Mouse (Mus musculus) retina, embryonic 14.5 days (tissue): ENCODE data around the gene Zdhhc19.
"Not testable (repeated sequence)": the region's sequence is repeated elsewhere in the genome, so short reads cannot be mapped to it uniquely, and the experiment has no call there.

Experiments
- DNase-seq: peaks from one replicate; pipeline ENCODE4 v3.0.0-alpha.2; 2015; ENCODE audit warnings: low spot score

Zdhhc19 gene

GRCm38 (mm10) chr16:32487234-32488111 is 8.6 kb upstream of the Zdhhc19 start, which contains the start of gene Slc51a:
Gene Slc51a, minus strand, starts transcription at chr16:32487879.
- no peak for DNase-seq

GRCm38 (mm10) chr16:32488939-32489338 is 7.1 kb upstream of the Zdhhc19 start:
- DNase-seq: no peak

DNA sequence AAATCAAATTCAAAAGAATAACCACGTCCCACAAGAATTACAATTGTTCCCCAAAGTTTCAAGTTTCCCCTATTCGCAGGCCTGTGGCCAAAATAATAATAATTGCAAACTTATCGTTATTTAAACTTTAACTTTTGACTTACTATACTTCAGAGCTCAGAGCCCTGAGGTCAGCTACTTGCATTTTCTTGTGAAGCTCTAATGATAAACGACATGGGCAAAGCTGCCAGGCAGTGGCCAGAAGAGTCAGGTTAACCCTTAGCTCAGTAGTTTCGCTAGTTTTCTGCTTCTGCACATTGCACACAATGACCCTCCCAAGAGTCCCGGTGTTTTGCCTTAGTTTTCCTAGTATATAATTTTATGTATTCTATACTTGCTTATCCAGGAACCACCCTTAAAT is 1.7 kb upstream of the Zdhhc19 start:
- not testable (repeated sequence) for DNase-seq

- DNase-seq: no peak
Observed at GRCm38 (mm10) chr16:32498996-32499395, 2.9 kb downstream of the Zdhhc19 start.

GRCm38 (mm10) chr16:32499430-32500037 is 3.5 kb downstream of the Zdhhc19 start:
- DNase-seq: peak; percentile 96

- no peak for DNase-seq
Observed at GRCm38 (mm10) chr16:32501459-32501858, 5.4 kb downstream of the Zdhhc19 start.

DNA sequence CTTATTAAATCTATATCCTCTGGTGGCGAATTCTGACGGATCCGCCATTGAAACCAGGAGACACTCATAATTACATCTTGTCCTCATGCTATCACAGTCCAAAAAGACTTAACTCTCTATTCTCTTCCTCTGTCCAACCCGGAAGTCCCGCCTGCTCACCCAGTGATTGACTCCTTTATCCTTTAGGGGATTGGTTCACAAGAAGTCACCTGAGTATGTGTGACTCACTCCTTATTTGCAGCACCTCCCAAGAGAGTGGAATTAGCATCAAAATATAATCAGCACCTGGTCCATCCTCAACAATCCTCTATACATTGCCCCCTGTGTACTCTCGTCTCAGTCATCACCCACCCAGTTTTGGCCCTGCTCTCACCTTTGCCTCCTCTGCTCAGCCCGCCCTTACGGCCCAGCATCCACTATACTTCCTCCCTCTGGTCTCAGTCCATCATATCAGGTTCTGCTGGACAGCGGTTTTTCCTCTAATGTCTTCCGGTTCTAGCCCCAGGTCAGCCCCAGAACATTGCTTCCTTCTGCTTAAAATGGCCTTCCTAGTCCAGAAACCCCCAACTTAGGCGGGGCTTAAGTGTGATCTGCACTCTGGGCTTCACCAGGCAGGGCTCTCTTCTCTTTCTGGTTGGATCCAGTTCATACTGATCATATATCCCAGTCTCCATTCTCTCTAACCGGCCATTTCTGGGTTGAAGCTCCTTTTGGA is 6.7 kb downstream of the Zdhhc19 start:
- no peak for DNase-seq

- DNase-seq: no peak
Observed at GRCm38 (mm10) chr16:32503633-32504032, 7.6 kb downstream of the Zdhhc19 start.

GRCm38 (mm10) chr16:32506298-32506697 is 10.2 kb downstream of the Zdhhc19 start:
- no peak for DNase-seq

DNA sequence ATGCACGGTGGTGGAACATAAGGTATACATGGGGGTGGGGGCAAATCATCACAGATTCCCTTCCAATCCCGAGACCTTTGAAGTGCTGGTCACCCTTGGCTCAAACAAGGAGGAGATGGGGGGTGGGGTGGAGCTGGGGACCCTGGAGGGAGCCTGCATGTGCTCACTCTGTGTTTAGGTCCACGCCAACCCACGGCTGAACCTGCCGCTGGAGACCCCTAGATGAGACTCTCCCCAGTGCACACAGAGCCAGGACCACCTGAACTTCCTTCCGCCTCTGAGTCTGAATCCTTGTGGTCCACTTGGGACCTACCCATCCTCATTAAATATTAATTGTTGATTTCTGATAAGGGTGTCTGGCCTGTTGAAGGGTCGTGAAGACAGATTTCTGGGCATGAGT is 10.8 kb downstream of the Zdhhc19 start:
- no peak for DNase-seq

GRCm38 (mm10) chr16:32507407-32507806 is 11.3 kb downstream of the Zdhhc19 start:
- DNase-seq: peak; percentile 72

DNA sequence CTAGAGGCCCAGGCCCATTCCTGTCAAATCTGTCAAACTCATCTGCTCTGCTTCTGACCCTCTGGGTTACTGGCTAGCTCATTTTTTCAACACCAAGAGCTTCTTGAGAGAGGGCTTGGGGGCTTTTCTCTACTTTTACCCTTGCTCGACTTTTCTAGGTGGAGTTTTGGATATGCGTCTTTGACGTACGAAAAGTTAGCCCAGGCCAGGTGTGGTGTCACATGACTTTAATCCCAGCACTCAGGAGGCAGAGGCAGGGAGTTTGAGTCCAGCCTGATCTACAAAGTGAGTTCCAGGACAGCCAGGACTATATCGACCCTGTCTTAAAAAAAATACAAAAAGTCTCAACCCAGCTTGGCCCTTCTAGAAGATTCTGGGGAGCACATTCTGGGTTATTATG is 12.0 kb downstream of the Zdhhc19 start:
- DNase-seq: no peak

- DNase-seq: no peak
Observed at GRCm38 (mm10) chr16:32508506-32509065, 12.5 kb downstream of the Zdhhc19 start.

DNA sequence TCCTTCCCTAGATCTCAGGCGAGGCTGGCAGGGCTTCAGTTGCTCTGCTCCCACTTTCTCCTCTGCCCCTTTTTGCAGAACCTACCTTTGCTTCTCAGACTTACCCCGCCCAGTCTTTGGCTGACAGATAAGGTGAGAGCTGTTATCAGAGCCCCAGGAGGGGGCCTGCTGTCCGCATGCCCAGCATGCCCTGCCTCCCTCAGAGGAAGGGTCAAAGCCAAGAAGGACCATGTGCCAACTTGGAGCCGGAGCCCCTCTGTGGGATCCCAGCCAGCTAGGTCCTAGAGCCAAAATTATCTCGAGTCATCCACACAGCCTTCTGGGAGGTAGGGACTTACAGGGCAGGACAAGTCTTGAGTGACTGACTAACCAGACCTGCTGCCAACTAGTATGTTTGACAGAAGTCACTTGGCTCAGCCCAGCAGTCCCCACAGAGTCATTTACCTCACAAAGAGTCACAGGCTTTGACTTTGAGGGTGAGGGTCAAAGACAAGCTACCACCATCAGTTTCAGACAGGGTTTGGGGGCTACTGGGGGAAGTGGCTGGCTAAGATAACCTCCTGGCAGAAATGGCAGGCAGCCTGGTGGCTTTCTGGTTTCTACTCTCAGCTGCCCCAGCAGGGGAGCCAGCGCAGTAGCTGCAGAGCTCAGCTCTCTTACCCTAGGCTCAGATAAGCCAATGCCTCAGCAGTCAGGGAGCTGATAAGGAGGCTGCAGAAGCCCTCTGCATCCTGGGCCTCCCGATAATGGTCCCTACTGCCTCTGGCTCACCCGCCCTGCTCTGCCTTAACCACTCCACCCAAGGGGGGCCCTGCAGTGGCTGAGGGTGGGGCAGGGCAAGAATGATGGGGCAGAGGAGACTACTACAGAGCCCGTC is 13.2 kb downstream of the Zdhhc19 start:
- DNase-seq: no peak

DNA sequence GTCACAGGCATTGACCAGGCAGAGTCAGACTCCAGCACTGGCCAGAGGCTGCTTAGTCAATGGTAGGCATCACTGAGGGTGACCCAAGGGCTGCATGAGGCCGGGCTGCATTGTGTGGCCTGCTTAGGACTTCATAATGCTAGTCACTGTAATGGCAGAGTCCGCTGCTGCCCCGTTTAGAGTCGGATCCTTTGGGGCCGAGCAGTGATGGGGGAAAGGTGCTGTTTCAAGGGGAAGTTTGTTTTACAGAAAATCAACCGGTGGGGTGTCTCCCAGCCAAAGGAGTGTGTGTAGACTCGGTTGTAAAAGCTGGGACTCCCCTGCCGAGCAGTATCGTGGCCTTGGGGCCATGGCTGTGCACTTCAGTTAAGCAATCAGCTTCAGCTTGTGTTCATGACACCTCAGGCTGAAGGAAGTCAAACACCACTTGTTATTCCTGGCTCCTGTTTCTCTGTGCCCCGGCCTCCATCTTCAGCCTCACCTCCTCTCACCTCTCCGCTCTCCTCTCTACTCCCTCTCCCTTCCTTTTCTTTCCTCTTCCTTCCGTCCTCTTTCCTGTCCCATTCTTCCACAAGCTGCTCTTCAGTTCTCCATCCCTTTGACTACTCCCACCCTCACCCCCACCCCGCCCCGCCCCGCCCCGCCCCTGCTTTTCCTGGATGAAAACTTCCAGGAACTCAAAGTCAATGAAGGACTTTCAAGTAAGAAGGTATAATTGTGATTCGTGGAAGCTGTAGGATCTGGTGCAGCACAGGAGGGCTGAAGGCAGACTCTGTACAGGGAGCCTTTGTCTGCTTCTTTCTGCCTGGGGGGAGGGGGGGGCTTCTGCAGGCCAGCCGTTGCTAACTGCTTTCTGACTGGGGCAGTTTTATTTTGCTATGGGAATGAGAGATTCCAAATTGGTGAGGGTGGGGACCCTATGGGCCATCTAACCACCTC is 14.6 kb downstream of the Zdhhc19 start:
- no peak for DNase-seq

- no peak for DNase-seq
Observed at GRCm38 (mm10) chr16:32511338-32511734, 15.3 kb downstream of the Zdhhc19 start.

GRCm38 (mm10) chr16:32511827-32512490 is 15.9 kb downstream of the Zdhhc19 start:
- DNase-seq: no peak

- DNase-seq: no peak
Observed at GRCm38 (mm10) chr16:32512921-32513320, 16.9 kb downstream of the Zdhhc19 start.

- no peak for DNase-seq
Observed at GRCm38 (mm10) chr16:32513401-32513800, 17.3 kb downstream of the Zdhhc19 start.

GRCm38 (mm10) chr16:32513948-32514347 is 17.9 kb downstream of the Zdhhc19 start:
- DNase-seq: no peak
